Mouse (Mus musculus) right cerebral cortex, adult 18-20 months (tissue): Measurements from ENCODE around the gene Pnmal2.

Source experiments
- DNase-seq: peaks from one replicate; pipeline ENCODE4 v3.0.0; 2022; ENCODE audit warnings: mixed read lengths

The Pnmal2 gene

DNA sequence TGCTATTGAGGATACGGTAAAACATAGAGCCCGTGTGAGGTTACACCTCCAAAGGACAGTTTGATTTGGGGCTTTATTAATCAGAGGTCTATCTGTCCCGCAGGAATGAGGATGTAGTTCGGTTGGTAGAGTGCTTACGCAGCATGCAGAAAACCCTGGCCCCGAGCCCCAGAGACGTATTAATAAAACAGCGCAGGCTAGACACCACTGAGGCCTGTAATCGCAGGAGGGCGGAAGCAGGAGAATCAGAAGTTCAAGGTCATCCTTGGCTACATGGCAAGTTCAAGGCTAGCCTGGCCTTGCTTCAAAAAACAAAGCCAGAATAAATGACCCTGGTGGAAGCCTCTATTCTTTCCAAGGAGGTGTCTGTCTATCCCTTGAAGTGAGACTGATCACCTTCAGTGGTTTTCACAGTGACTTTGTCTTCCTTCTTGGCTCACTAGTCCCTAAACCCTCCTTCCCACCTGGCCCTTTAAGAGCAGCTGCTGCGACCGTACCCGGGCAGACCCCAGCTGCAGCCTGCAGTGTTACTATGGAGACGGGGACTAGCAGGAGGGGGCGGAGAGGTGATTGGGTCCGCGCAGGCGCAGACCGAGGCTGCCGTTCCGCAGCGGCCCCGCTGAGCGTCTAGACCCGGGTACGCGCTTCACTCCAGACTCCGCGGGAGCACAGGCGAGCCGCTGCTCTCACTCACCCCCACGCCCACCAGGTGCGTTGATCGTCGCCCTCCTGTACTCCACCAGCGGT, at the start of gene Pnmal2:
Pnmal2 (plus strand) TSS at position 622 of the 747 bp plus-strand sequence.
- peak; percentile 92 for DNase-seq

GRCm38 (mm10) chr7:16895000-16895399, 49.5 kb upstream of the Pnmal2 start:
- peak; percentile 81 for DNase-seq

- no peak for DNase-seq
Observed at GRCm38 (mm10) chr7:16895511-16895910, 49.0 kb upstream of the Pnmal2 start.

DNA sequence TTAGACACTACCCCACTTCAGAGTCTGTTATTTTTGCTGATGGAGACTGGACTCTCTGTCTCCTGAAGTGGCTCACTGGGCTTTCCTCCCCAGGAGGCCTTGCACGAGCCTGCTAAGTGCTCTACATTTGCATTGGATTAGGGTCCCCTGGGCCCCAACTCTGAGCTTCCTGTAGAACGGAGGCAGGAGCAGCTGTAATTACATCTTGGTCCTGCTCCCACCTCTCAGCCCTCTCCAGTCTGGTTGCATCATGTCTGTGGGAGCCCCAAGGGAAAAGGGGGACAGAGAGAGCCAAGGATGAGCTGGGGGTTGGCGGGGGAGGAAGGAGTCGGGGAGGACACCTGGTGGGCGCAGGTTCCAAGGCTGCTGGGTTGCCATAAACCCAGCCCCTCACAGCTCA, 44.0 kb upstream of the Pnmal2 start:
- DNase-seq, result no peak

- DNase-seq, result no peak
Observed at GRCm38 (mm10) chr7:16903439-16903955, 41.0 kb upstream of the Pnmal2 start.

- no peak for DNase-seq
Observed at GRCm38 (mm10) chr7:16904120-16904675, 40.3 kb upstream of the Pnmal2 start.

DNA sequence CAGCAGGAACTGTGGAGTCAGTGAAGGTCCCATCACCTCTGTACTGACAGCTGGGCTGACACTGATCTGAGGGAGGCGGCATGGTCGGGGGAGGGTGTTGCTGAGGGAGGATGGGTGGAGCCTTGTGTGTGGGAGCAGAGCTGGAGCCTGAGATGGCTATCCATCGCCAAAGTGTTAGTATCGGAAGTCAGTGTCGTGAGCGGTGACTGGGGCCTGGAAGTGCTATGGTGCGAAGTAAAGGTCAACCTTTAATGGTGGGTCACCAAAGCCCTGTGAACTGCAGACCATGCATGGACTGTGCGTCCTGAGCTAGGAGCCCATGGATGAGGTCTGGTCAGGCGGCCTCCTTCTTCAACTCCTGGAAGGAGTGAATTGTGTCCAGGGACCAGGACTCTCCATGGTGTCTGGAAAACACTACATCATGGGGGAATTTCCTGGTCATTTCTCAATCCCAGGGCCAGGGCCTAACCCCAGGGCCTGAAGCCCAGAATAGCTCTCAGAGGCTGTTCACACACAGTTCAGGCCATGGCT, 38.9 kb upstream of the Pnmal2 start:
- DNase-seq, result no peak

- DNase-seq, result no peak
Observed at GRCm38 (mm10) chr7:16906281-16906680, 38.2 kb upstream of the Pnmal2 start, which contains the start of gene Ptgir. Gene Ptgir (plus strand): TSS chr7:16906490.

DNA sequence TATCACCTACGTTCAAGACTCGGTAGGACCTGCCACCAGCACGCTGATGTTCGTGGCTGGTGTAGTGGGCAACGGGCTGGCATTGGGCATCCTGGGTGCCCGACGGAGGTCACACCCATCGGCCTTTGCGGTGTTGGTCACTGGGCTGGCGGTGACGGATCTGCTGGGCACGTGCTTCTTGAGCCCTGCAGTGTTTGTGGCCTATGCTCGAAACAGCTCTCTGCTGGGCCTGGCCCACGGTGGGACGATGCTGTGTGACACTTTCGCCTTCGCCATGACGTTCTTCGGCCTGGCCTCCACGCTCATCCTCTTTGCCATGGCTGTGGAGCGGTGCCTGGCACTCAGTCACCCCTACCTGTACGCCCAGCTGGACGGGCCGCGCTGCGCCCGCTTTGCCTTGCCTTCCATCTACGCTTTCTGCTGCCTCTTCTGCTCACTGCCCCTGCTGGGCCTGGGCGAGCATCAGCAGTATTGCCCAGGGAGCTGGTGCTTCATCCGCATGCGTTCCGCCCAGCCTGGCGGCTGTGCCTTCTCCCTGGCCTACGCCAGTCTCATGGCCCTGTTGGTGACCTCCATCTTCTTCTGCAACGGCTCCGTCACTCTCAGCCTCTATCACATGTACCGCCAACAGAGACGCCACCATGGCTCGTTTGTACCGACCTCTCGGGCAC, 37.5 kb upstream of the Pnmal2 start:
- no peak for DNase-seq

GRCm38 (mm10) chr7:16907842-16908241, 36.6 kb upstream of the Pnmal2 start:
- no peak for DNase-seq

DNA sequence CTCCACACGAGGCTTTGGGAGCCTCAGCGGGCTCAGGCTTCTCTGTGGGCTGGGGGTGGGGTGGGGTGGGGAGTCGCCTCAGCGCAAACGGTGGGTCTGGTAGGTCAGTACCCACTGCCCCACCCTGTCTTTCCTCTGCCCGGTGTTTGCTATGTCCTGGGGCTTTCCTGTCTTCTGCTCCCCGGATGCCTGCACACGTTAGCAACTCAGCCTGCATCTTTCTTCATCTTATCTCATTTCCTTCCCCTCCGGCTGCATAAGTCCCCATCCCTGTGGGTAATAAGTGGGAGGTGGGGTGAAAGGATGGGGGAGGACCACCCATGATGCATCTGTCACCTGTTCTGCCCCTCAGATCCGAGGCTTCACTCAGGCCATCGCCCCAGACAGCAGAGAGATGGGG, 36.1 kb upstream of the Pnmal2 start:
- DNase-seq, result no peak

DNA sequence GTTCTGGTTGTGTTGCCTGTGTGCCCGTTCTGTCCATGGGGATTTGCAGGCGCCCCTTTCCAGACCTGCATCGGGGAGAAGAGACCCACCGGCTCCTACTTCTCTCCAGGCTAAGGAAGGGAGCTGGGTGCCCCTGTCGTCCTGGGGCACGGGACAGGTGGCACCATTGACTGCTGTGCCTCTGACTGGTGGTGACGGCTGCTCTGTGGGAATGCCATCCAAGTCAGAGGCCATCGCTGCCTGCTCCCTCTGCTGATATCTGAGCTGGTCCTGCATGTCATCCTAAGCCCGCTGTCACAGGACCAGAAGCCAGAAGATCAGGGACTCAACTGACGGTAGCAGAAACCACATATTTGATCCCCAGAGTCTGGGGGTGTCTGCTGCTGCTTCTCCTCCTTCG, 35.6 kb upstream of the Pnmal2 start:
- no peak for DNase-seq

DNA sequence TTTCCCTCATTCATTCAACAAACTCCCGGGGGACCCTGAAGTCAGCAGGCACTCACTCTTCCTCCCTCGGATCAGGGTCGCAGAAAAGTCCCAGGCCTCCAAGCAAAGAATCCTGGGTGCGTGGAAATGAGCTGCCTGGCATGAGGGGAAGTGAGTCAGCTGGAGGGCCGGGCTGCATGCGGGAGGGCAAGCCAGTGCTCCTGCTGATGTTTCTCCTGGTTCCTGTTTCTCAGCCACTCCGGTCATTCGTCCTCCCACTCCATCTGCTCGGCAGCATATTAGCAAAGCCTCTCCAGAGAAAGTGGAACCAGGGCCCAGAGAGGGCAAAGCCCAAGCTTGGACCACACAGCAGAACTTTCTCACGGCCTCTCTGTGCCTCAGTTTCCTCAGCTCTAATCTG, 34.6 kb upstream of the Pnmal2 start:
- DNase-seq, result no peak

- DNase-seq, result no peak
Observed at GRCm38 (mm10) chr7:16911904-16912303, 32.6 kb upstream of the Pnmal2 start.

DNA sequence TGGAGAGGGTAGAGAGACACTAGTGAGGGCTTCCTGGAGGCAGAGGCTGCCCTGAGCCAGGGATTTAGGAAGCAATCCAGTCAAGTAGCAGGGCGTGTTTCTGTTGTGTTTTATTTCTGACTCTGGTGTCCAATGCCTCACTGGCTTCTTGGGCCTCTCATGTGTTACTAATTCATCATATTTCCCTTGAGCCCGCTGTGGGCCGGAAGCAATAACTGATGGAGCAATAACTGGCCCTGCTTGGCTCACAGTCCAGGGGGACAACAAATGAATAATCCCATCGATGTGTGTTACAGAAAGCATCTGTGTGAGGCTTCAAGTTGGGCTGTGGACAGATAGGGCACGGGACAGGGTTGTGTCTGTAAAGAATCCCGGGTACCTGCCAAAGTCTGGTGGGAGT, 32.1 kb upstream of the Pnmal2 start:
- no peak for DNase-seq

- DNase-seq, result peak; percentile 77
Observed at GRCm38 (mm10) chr7:16913806-16914452, 30.6 kb upstream of the Pnmal2 start.

- DNase-seq, result no peak
Observed at GRCm38 (mm10) chr7:16914453-16915343, 29.8 kb upstream of the Pnmal2 start.

DNA sequence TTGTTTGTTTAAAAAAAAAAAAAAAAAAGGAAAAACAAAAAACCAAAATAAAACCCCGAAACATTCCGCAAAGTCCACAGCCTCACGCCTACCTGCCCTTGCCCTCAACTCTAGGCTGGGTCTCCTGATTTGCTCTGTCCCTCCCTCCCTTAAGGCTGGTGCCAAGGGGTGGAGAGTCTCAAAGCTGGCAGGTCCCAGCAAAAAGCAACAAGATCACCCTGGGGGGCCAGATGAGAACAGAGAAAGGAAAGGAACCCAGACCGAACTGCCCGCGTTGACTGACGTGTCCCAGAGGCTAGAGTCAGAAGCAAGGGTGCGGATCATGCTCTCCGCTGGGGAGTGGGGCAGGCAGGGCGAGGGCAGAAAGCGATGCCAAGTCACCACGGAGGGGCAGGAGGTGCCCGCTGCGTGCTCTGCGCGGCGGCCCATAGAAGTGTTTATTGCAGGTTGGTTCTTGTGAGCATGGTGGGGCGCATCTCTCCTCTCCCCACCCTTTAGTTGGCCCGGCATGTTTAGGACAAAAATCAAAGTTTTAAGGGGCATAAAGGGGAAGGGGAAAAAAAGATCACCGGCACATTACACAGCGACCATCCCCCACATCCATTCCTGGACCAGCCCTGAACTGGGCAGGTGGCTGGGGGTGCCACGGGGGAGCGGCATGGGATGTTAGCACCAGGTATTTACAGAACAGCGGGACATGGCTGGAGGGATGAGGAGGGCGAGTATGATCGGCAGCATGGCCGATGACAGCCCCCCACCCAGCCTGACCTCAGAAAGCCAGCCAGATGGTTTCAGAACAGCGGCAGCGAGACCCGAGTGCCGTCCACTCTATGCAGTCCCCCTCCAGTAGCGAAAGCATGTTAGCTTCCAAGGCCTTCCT, 28.8 kb upstream of the Pnmal2 start:
- DNase-seq, result no peak

DNA sequence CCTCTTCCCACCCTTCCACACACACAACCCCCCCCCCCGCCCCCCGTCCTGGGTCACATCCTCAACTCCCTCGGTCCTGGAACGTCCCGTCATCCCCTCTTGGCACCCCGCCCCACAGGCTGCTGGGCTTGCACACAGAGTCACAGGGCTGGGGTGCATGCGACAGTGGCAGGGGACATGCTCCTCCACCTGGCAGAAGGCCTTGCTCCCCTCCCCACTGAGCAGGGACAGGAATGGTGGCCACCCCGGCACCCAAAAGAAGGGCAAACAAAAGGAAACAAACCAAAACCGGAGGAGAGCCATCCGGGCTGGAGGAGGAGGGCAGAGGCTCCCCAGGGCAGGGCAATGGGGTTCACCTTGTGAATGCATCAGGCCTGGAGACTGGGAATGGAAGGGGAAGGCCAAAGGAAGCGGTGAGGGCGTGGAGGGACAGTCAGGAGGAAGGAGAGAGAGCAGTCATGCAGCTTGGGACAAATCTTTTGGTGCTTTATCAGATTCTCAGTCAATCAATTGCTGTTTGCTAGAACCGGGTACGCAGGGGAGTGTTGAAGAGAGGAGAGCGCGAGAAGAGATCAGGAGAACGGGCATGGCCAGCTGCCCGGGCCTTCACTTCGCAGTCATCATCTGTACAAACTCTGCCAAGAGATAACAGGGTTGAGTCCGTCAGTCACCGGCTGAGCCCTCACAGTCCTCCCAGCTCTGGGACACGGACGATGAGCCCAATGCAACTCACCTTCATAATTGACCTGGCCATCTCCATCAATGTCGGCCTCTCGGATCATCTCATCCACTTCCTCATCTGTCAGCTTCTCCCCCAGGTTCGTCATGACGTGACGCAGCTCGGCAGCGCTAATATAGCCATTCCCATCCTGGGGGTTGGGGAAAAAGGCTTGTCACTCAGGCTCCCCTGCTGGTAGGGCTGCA, 27.9 kb upstream of the Pnmal2 start:
- DNase-seq, result peak; percentile 37

- DNase-seq, result no peak
Observed at GRCm38 (mm10) chr7:16917447-16917846, 27.0 kb upstream of the Pnmal2 start.
